Mouse (Mus musculus): ENCODE measurements around the gene Farsb. TPM values are rescaled to one million over a fixed set of nuclear protein-coding genes. Genes with fewer than 3 reads are reported as not detected.
A peak's percentile ranks its signal among the peaks of the same experiment; 100 is the strongest.
"Not testable (repeated sequence)": the region's sequence is repeated elsewhere in the genome, so short reads cannot be mapped to it uniquely, and the experiment has no call there.

The Farsb gene
- polyA plus RNA-seq, 1 experiment from 2014 or later, result 156 TPM

- 84% methylated on average over 7 of the region's 7 CpGs for WGBS
- ATAC-seq (ENCODE audit: low read depth), result no peak
These were observed 30.2 kb upstream of the Farsb start for GRCm38 (mm10) chr1:78518907-78519306.

GRCm38 (mm10) chr1:78512756-78513155 is 24.1 kb upstream of the Farsb start:
- Histone ChIP-seq H3K9me3 (no peaks in the 10 kb centered on the region), H3K4me2 (no peak overlapping the region), H3K27ac (replicated peaks) (no peak overlapping the region), H3K4me1 (replicated peaks) (peaks cover 7% of the 10 kb centered on the region; the same call in 1 of the 2 replicates), H3K9ac (no peak overlapping the region), H3K27me3 (peaks cover 4% of the 10 kb centered on the region; the same call in 1 of the 2 replicates), H3K4me3 (no peak overlapping the region), H3K36me3 (no peaks in the 10 kb centered on the region)
- no peak for ATAC-seq (ENCODE audit: low read depth)
- 72% methylated on average over 8 of the region's 8 CpGs for WGBS

More at GRCm38 (mm10) chr1:78518907-78519306, 30.2 kb upstream of the Farsb start:
- Histone ChIP-seq H3K9ac (no peak overlapping the region), H3K36me3 (no peaks in the 10 kb centered on the region), H3K4me2 (no peak overlapping the region), H3K4me1 (replicated peaks) (no peaks in the 10 kb centered on the region), H3K27me3 (no peaks in the 10 kb centered on the region), H3K27ac (replicated peaks) (no peak overlapping the region), H3K9me3 (no peaks in the 10 kb centered on the region), H3K4me3 (no peak overlapping the region)

- Histone ChIP-seq H3K4me3 (peak within 1 kb of the TSS; percentile 36), H3K27me3 (peaks cover 4% of the 10 kb centered on the region; the same call in 1 of the 2 replicates), H3K9me3 (no peaks in the 10 kb centered on the region), H3K4me1 (replicated peaks) (peaks cover 7% of the 10 kb centered on the region; the same call in 1 of the 2 replicates), H3K4me2 (peak within 1 kb of the TSS; percentile 64), H3K27ac (replicated peaks) (no peak within 1 kb of the TSS), H3K36me3 (no peaks in the 10 kb centered on the region), H3K9ac (peak within 1 kb of the TSS; percentile 64)
- peak; percentile 75; the same call in 1 of the 2 replicates for ATAC-seq (ENCODE audit: low read depth)
- WGBS, result 5% methylated on average over 25 of the region's 25 CpGs
These were observed 23.0 kb upstream of the Farsb start, which contains the start of gene BC035947 for GRCm38 (mm10) chr1:78511621-78512160. Gene BC035947, minus strand, starts transcription at chr1:78512158.

GRCm38 (mm10) chr1:78510862-78511261 is 22.2 kb upstream of the Farsb start, which contains the start of gene Mogat1:
Gene Mogat1, plus strand, starts transcription at chr1:78510991.
- ATAC-seq (ENCODE audit: low read depth), result no peak
- Histone ChIP-seq H3K9me3 (no peaks in the 10 kb centered on the region), H3K4me2 (peak within 1 kb of the TSS; percentile 64), H3K4me3 (peak within 1 kb of the TSS; percentile 36), H3K9ac (peak within 1 kb of the TSS; percentile 64), H3K27ac (replicated peaks) (no peak within 1 kb of the TSS), H3K27me3 (peaks cover 4% of the 10 kb centered on the region; the same call in 1 of the 2 replicates), H3K4me1 (replicated peaks) (peaks cover 7% of the 10 kb centered on the region; the same call in 1 of the 2 replicates), H3K36me3 (no peaks in the 10 kb centered on the region)
- 78% methylated on average over 5 of the region's 5 CpGs for WGBS

- ATAC-seq (ENCODE audit: low read depth), result no peak
- Histone ChIP-seq H3K27ac (replicated peaks) (no peak overlapping the region), H3K9ac (no peak overlapping the region), H3K4me1 (replicated peaks) (peaks cover 7% of the 10 kb centered on the region; the same call in 1 of the 2 replicates), H3K27me3 (peaks cover 4% of the 10 kb centered on the region; the same call in 1 of the 2 replicates), H3K4me2 (no peak overlapping the region), H3K9me3 (no peaks in the 10 kb centered on the region), H3K36me3 (no peaks in the 10 kb centered on the region), H3K4me3 (no peak overlapping the region)
- WGBS, result 59% methylated on average over 1 of the region's 1 CpGs
These were observed 18.4 kb upstream of the Farsb start for GRCm38 (mm10) chr1:78507137-78507536.

- Histone ChIP-seq H3K27ac (replicated peaks) (no peak overlapping the region), H3K4me2 (no peak overlapping the region), H3K4me1 (replicated peaks) (no peaks in the 10 kb centered on the region), H3K36me3 (no peaks in the 10 kb centered on the region), H3K4me3 (no peak overlapping the region), H3K9ac (no peak overlapping the region), H3K27me3 (no peaks in the 10 kb centered on the region), H3K9me3 (no peaks in the 10 kb centered on the region)
- WGBS, result 91% methylated on average over 6 of the region's 6 CpGs
- no peak for ATAC-seq (ENCODE audit: low read depth)
These were observed 13.8 kb upstream of the Farsb start for GRCm38 (mm10) chr1:78502527-78502926.

GRCm38 (mm10) chr1:78501856-78502255 is 13.2 kb upstream of the Farsb start:
- ATAC-seq (ENCODE audit: low read depth); H3K27ac ChIP-seq (replicated peaks); H3K4me1 ChIP-seq (replicated peaks); H3K36me3 ChIP-seq; H3K9ac ChIP-seq; H3K4me3 ChIP-seq; H3K4me2 ChIP-seq; H3K27me3 ChIP-seq; H3K9me3 ChIP-seq: not testable (repeated sequence)
- WGBS, result 91% methylated on average over 12 of the region's 12 CpGs

- Histone ChIP-seq H3K4me2 (no peak overlapping the region), H3K4me3 (no peak overlapping the region), H3K36me3 (no peaks in the 10 kb centered on the region), H3K4me1 (replicated peaks) (no peaks in the 10 kb centered on the region), H3K27me3 (no peaks in the 10 kb centered on the region), H3K9me3 (no peaks in the 10 kb centered on the region), H3K27ac (replicated peaks) (no peak overlapping the region), H3K9ac (no peak overlapping the region)
- no peak for ATAC-seq (ENCODE audit: low read depth)
- 92% methylated on average over 16 of the region's 16 CpGs for WGBS
These were observed 12.3 kb upstream of the Farsb start for GRCm38 (mm10) chr1:78501036-78501435.

- H3K4me3 ChIP-seq, result no peak overlapping the region
- H3K27ac ChIP-seq (replicated peaks), result no peak overlapping the region
- WGBS, result 84% methylated on average over 1 of the region's 1 CpGs
- ATAC-seq (ENCODE audit: low read depth), result no peak
- no peaks in the 10 kb centered on the region for H3K36me3 ChIP-seq
- no peak overlapping the region for H3K9ac ChIP-seq
- no peaks in the 10 kb centered on the region for H3K27me3 ChIP-seq
- no peak overlapping the region for H3K4me2 ChIP-seq
- peaks cover 32% of the 10 kb centered on the region for H3K4me1 ChIP-seq (replicated peaks)
- H3K9me3 ChIP-seq, result no peaks in the 10 kb centered on the region
These were observed 1.4 kb upstream of the Farsb start for GRCm38 (mm10) chr1:78490143-78490542.

GRCm38 (mm10) chr1:78488427-78488751 is 308 bp downstream of the Farsb start:
- ATAC-seq (ENCODE audit: low read depth), result peak; percentile 11; the same call in 1 of the 2 replicates
- under 1% methylated on average over 28 of the region's 28 CpGs for WGBS

GRCm38 (mm10) chr1:78484361-78484760 is 4.3 kb downstream of the Farsb start:
- peaks cover 35% of the 10 kb centered on the region for H3K4me1 ChIP-seq (replicated peaks)
- H3K9ac ChIP-seq, result no peak overlapping the region
- 55% methylated on average over 2 of the region's 2 CpGs for WGBS
- no peaks in the 10 kb centered on the region for H3K9me3 ChIP-seq
- no peaks in the 10 kb centered on the region for H3K27me3 ChIP-seq
- no peak for ATAC-seq (ENCODE audit: low read depth)
- peaks cover 13% of the 10 kb centered on the region for H3K36me3 ChIP-seq
- no peak overlapping the region for H3K4me2 ChIP-seq
- H3K27ac ChIP-seq (replicated peaks), result no peak overlapping the region
- H3K4me3 ChIP-seq, result no peak overlapping the region

More at GRCm38 (mm10) chr1:78488427-78488751, 308 bp downstream of the Farsb start:
- H3K4me1 ChIP-seq (replicated peaks), result peaks cover 40% of the 10 kb centered on the region
- H3K9me3 ChIP-seq, result no peaks in the 10 kb centered on the region
- H3K27ac ChIP-seq (replicated peaks), result no peak overlapping the region; the same call in 1 of the 2 replicates
- H3K4me3 ChIP-seq, result peak overlapping the region; percentile 96
- peak overlapping the region; percentile 87 for H3K9ac ChIP-seq
- H3K36me3 ChIP-seq, result no peaks in the 10 kb centered on the region
- peak overlapping the region; percentile 93 for H3K4me2 ChIP-seq
- no peaks in the 10 kb centered on the region for H3K27me3 ChIP-seq

GRCm38 (mm10) chr1:78483430-78483829 is 5.3 kb downstream of the Farsb start:
- ATAC-seq (ENCODE audit: low read depth), result no peak
- H3K4me3 ChIP-seq, result no peak overlapping the region
- WGBS, result 94% methylated on average over 3 of the region's 3 CpGs
- no peak overlapping the region for H3K27ac ChIP-seq (replicated peaks)
- H3K9ac ChIP-seq, result no peak overlapping the region
- H3K4me2 ChIP-seq, result no peak overlapping the region
- H3K27me3 ChIP-seq, result no peaks in the 10 kb centered on the region
- H3K4me1 ChIP-seq (replicated peaks), result peaks cover 35% of the 10 kb centered on the region
- peaks cover 19% of the 10 kb centered on the region for H3K36me3 ChIP-seq
- no peaks in the 10 kb centered on the region for H3K9me3 ChIP-seq

GRCm38 (mm10) chr1:78472441-78472840 is 16.3 kb downstream of the Farsb start:
- H3K4me1 ChIP-seq (replicated peaks), result no peaks in the 10 kb centered on the region
- no peak for ATAC-seq (ENCODE audit: low read depth)
- H3K4me2 ChIP-seq, result no peak overlapping the region
- H3K4me3 ChIP-seq, result no peak overlapping the region
- no peak overlapping the region for H3K9ac ChIP-seq
- 94% methylated on average over 5 of the region's 5 CpGs for WGBS
- H3K9me3 ChIP-seq, result no peaks in the 10 kb centered on the region
- no peak overlapping the region for H3K27ac ChIP-seq (replicated peaks)
- no peaks in the 10 kb centered on the region for H3K27me3 ChIP-seq
- H3K36me3 ChIP-seq, result peaks cover 68% of the 10 kb centered on the region

Data from neural tube, embryonic 13.5 days (tissue).